Mouse (Mus musculus) midbrain, embryonic 14.5 days (tissue): Measurements from ENCODE around the gene Prpf40b. TPM values are rescaled to one million over a fixed set of nuclear protein-coding genes. Genes with fewer than 3 reads are reported as not detected.
A peak's percentile ranks its signal among the peaks of the same experiment; 100 is the strongest.

Experiments
- ATAC-seq: fragments of 200-750 bp; cut with Nextera tagmentation; 2 replicates; pipeline ENCODE4 v1.8.0; 2017; ENCODE audit warnings: moderate number of reproducible peaks, moderate library complexity; ENCODE audit not compliant: low FRiP score, low TSS enrichment
- DNase-seq: peaks from one replicate; pipeline ENCODE4 v3.0.0-alpha.2; 2015
- H3K27ac ChIP-seq: fragments of 300-500 bp; sonication (generic); replicated peaks from 2 replicates; pipeline ENCODE4 v1.5.1; 2014; ENCODE audit warnings: mild to moderate bottlenecking, low read depth, low read length, moderate library complexity
- H3K27me3 ChIP-seq: fragments of 300-500 bp; sonication (generic); 2 replicates; pipeline ENCODE4 v1.6.1; 2014; ENCODE audit warnings: low read length, control low read depth, mixed read lengths; ENCODE audit not compliant: control insufficient read depth, insufficient read depth
- H3K36me3 ChIP-seq: fragments of 300-500 bp; sonication (generic); 2 replicates; pipeline ENCODE4 v1.6.1; 2014; ENCODE audit warnings: low read length, control low read depth; ENCODE audit not compliant: control insufficient read depth, insufficient read depth
- H3K4me1 ChIP-seq: fragments of 300-500 bp; sonication (generic); 2 replicates; pipeline ENCODE4 v1.6.1; 2014; ENCODE audit warnings: mild to moderate bottlenecking, antibody characterized with exemption, low read length, control low read depth; ENCODE audit not compliant: control insufficient read depth, insufficient read depth
- H3K4me2 ChIP-seq: fragments of 300-500 bp; sonication (generic); 2 replicates; pipeline ENCODE4 v1.6.1; 2014; ENCODE audit warnings: mild to moderate bottlenecking, low read length, moderate library complexity
- H3K4me3 ChIP-seq: fragments of 300-500 bp; sonication (generic); replicated peaks from 2 replicates; pipeline ENCODE4 v1.5.1; 2014; ENCODE audit warnings: low read depth, low read length
- H3K9ac ChIP-seq: fragments of 300-500 bp; sonication (generic); replicated peaks from 2 replicates; pipeline ENCODE4 v1.6.1; 2014; ENCODE audit warnings: mild to moderate bottlenecking, low read length, moderate library complexity
- H3K9me3 ChIP-seq: fragments of 300-500 bp; sonication (generic); 2 replicates; pipeline ENCODE4 v1.6.1; 2016; ENCODE audit warnings: low read length, control low read depth, mixed read lengths; ENCODE audit not compliant: control insufficient read depth
- WGBS: fragments of 180-500 bp; shearing (Covaris S2); extraction: QIAGEN DNeasy Blood & Tissue Kit; methylation state at CpG from one replicate; pipeline ENCODE4 v1.1.7; 2014; 5-methylcytosine and 5-hydroxymethylcytosine counted together
- polyA plus RNA-seq: library from polyadenylated mRNA; unstranded; fragments of >200 nt; fragmentation: Nextera tagmentation; extraction: Ambion mirVana; gene quantifications from 2 replicates; pipeline ENCODE4 v1.2.1, GENCODE M21; 2014

Prpf40b gene
- polyA plus RNA-seq, 1 experiment from 2014 or later: 100 TPM

DNA sequence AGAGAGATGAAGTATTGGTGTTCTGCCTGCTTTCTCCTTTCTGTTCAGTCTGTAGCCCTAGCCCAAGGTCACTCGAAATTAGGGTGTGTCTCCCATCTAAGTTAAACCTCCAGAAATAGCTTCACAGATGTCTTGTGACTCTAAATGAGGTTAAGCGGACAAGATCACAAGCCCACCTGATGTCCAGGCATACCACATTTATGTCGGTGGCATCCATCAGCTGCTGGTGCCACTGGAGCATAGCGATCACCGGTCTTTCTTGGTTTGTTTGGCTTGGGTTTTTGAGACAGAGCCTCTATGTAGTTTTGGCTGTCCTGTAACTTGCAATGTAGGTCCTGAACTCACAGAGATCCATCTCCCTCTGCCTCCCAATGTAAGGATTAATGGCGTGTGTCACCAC lies 41.1 kb upstream of the Prpf40b start:
- Histone ChIP-seq H3K4me3 (no peak overlapping the region), H3K4me1 (peaks cover 7% of the 10 kb centered on the region), H3K4me2 (no peak overlapping the region), H3K9me3 (no peaks in the 10 kb centered on the region), H3K36me3 (0 out of 2 replicates have a peak, but pooled peaks cover 9% of the 10 kb centered on the region), H3K27me3 (no peaks in the 10 kb centered on the region), H3K9ac (no peak overlapping the region), H3K27ac (no peak overlapping the region)
- 95% methylated on average over 6 of the region's 6 CpGs for WGBS
- ATAC-seq (no peak), DNase-seq (no peak)

DNA sequence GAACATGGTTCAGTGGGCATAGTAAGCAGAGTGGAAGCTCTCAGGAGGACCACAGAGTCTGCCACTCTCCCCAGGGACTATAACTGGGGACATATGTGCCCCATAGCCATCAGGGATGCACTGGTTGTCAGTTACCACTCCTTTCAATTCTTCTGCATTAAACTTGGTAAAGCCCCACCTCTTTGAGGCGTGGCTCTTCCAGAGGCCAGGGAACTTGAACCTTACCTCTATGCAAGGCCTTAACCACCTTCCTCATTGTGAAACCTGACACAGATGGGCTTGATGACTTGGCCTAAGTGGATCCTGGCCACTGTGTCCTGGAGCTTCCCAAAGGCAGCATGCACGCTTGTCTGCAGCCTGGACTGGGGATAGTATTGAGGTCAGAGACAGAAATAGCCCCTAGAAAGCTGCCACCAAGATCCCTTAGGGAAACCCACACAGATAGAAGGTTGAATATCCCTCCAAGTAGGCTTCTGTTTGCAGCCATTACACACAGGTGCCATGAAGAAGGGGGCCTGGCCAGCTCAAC lies 40.3 kb upstream of the Prpf40b start:
- Histone ChIP-seq H3K4me3 (no peak overlapping the region), H3K27ac (no peak overlapping the region), H3K9ac (no peak overlapping the region), H3K36me3 (0 out of 2 replicates have a peak, but pooled peaks cover 2% of the 10 kb centered on the region), H3K4me1 (peaks cover 10% of the 10 kb centered on the region), H3K4me2 (no peak overlapping the region), H3K9me3 (no peaks in the 10 kb centered on the region), H3K27me3 (no peaks in the 10 kb centered on the region)
- ATAC-seq: no peak
- 91% methylated on average over 2 of the region's 2 CpGs for WGBS
- DNase-seq: no peak

DNA sequence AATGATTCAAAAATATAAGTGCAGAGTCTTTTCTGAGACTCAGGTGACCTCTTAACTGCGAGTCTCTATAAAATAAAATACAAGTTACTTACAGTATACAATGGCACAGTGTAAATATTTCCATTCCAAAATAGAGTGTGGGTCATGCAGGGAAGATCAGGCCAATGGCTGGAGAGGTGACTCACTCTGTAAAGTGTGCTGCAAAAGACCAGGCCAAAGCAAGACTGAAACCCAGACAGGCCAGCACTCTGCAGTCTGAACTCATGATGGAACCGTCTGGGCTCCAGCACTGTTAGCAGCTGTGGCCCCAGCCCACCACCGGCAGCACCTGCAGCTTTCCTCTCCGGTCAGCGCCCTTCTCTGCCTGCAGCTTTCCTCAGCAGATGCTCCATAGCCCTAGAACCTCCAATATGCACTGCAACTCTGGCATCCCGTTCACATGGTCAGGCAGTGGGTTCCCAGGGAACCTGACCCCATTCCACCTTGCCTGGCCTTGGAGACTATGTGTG lies 39.6 kb upstream of the Prpf40b start:
- no peak for ATAC-seq
- no peaks in the 10 kb centered on the region for H3K9me3 ChIP-seq
- 86% methylated on average over 6 of the region's 6 CpGs for WGBS

DNA sequence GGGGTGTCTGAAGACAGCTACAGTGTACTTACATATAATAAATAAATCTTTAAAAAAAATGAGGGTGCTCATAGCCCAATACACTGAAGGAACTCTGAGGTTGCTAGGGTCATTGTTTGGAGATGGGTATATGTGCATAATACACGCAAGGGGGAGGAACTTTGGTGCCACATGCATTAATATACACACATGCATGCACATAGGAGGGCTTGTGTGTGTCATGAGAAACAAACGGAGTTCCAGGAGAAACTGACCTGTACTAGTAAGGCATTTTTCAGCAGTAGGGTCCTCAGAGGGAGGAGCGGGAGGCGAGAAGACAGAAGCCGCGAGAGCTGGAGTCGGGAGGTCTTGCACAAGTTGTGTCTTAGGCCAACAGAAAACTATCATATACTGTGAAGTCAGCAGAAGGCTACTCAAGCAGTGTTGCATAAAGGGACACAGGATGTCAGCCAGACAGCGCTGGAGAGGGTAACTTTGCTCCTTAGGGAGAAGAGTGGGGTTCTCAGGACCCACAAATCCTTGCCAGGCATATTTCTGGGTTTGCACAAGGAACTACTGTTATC lies 35.6 kb upstream of the Prpf40b start:
- H3K9me3 ChIP-seq: no peaks in the 10 kb centered on the region
- H3K4me2 ChIP-seq: peak overlapping the region; percentile 37
- no peaks in the 10 kb centered on the region for H3K36me3 ChIP-seq
- H3K4me1 ChIP-seq: 0 out of 2 replicates have a peak, but pooled peaks cover 3% of the 10 kb centered on the region
- H3K27me3 ChIP-seq: no peaks in the 10 kb centered on the region
- 63% methylated on average over 8 of the region's 8 CpGs for WGBS
- H3K27ac ChIP-seq: no peak overlapping the region
- no peak for ATAC-seq
- no peak overlapping the region for H3K9ac ChIP-seq
- no peak for DNase-seq
- no peak overlapping the region for H3K4me3 ChIP-seq

More for the DNA sequence above, 39.6 kb upstream of the Prpf40b start:
- Histone ChIP-seq H3K36me3 (no peaks in the 10 kb centered on the region), H3K27ac (no peak overlapping the region), H3K4me1 (peaks cover 10% of the 10 kb centered on the region), H3K27me3 (no peaks in the 10 kb centered on the region), H3K9ac (no peak overlapping the region), H3K4me2 (no peak overlapping the region), H3K4me3 (no peak overlapping the region)
- DNase-seq: no peak

DNA sequence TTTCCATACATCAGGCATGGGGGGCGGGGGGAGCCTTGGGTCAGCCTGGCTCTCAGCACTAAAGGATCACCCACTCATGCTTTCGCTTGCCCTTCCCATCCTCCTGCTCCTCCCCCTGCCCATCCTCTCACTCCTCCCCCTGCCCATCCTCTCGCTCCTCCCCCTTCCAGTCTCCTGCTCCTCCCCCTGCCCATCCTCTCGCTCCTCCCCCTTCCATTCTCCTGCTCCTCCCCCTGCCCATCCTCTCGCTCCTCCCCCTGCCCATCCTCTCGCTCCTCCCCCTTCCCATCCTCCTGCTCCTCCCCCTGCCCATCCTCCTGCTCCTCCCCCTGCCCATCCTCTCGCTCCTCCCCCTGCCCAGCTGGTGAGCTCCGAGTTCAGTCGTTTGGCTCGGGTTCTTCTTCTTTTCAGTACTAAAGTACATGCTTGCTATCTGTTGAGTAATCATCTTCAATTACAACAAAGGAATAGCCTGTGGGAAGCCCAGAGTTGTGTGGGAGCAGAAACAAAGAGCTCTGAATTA lies 35.1 kb upstream of the Prpf40b start:
- Histone ChIP-seq H3K36me3 (no peaks in the 10 kb centered on the region), H3K4me1 (0 out of 2 replicates have a peak, but pooled peaks cover 3% of the 10 kb centered on the region), H3K9ac (no peak overlapping the region), H3K27me3 (no peaks in the 10 kb centered on the region), H3K4me2 (peak overlapping the region; percentile 37), H3K27ac (no peak overlapping the region), H3K9me3 (no peaks in the 10 kb centered on the region), H3K4me3 (no peak overlapping the region)
- ATAC-seq (no peak), DNase-seq (peak; percentile 72)
- WGBS: 2% methylated on average over 8 of the region's 10 CpGs

DNA sequence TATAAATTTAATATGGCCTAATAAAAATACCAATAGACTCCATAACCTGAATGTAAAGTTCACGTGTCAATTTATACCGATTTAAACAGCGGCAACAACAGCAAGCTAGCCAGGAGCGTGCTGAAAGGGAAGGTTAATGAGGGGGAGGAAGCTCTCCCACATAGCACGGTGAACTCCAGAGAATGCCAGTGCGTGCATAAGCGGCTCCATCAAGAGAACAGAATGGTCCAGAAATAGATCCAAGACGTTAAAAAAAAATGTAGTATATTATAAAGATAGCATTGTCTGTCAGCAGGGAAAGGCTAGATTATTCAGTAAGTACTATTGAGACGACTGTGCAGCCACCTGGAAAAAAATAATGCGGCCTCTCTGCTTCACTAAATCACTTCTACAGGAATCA lies 32.2 kb upstream of the Prpf40b start:
- Histone ChIP-seq H3K27me3 (no peaks in the 10 kb centered on the region), H3K9ac (no peak overlapping the region), H3K9me3 (no peaks in the 10 kb centered on the region), H3K36me3 (no peaks in the 10 kb centered on the region), H3K27ac (no peak overlapping the region), H3K4me1 (0 out of 2 replicates have a peak, but pooled peaks cover 3% of the 10 kb centered on the region), H3K4me3 (no peak overlapping the region), H3K4me2 (no peak overlapping the region)
- DNase-seq: no peak
- ATAC-seq: no peak
- 59% methylated on average over 10 of the region's 10 CpGs for WGBS

DNA sequence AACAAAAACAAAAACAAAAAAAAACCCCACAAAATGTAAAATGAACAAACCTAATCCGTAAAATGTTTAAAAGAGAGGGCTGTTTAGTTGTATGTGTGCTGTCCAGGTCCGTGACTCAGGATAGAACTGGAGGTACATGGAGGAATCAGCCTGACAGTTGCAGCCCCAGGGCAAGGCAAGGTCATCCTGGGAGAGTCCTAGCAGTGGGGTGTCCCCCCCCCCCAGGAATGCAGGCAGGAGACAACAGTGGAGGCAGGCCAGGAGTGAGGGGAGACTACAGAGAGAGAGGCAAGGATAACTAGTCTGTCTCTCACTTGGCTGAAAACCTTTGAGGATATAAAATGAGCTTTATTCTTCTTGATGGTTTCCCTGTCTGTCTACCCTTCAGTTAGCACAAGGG lies 30.5 kb upstream of the Prpf40b start:
- no peaks in the 10 kb centered on the region for H3K27me3 ChIP-seq
- no peak for ATAC-seq
- H3K4me3 ChIP-seq: no peak overlapping the region
- H3K36me3 ChIP-seq: no peaks in the 10 kb centered on the region
- no peak overlapping the region for H3K9ac ChIP-seq
- no peak overlapping the region for H3K4me2 ChIP-seq
- no peaks in the 10 kb centered on the region for H3K9me3 ChIP-seq
- no peak for DNase-seq
- 81% methylated on average over 2 of the region's 2 CpGs for WGBS
- no peak overlapping the region for H3K27ac ChIP-seq
- 0 out of 2 replicates have a peak, but pooled peaks cover 1% of the 10 kb centered on the region for H3K4me1 ChIP-seq

DNA sequence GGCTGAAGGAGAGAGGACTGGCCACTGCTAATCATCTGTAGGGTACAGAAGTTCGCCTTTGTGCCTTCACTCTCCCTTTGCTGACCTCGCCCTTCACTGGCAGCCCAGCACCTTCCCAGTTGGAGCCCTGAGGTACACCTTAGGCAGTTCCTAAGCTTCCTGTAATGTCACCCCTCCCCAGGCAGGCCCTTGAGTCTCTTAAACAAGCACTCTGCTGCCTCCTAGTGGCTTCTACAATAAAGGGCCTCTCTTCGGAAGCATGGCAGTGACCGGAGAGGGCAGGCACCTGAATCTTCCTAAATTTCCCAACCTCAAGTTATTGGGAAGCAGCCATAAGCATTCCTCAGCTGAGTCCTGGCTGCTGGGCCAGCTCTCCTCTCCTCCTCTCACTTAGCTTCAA lies 29.2 kb upstream of the Prpf40b start:
- no peaks in the 10 kb centered on the region for H3K9me3 ChIP-seq
- no peak overlapping the region for H3K4me3 ChIP-seq
- no peak overlapping the region for H3K4me2 ChIP-seq
- peak; percentile 87 for DNase-seq
- no peaks in the 10 kb centered on the region for H3K36me3 ChIP-seq
- no peaks in the 10 kb centered on the region for H3K27me3 ChIP-seq
- H3K9ac ChIP-seq: no peak overlapping the region
- no peak overlapping the region for H3K27ac ChIP-seq
- 22% methylated on average over 4 of the region's 4 CpGs for WGBS
- H3K4me1 ChIP-seq: no peaks in the 10 kb centered on the region
- no peak for ATAC-seq

DNA sequence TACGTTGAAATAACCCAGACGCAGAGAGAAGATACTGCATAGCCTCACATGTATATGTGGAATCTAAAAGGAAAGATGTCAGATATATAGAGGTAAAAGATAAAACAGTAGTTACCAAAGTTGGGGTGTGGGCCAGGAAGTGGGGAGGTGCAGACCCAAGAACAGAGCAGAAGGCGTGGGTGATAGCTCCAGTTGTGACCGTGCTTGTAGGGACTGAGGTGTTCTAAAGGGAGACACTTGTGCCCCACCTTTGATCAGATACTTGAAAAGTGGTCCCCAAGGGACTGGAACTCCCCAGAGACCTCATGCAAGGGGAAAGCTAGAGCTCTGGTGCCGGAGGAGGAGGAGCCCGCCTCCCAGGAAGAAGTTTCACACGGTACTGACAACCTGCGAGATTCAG lies 18.8 kb upstream of the Prpf40b start:
- 85% methylated on average over 8 of the region's 8 CpGs for WGBS
- Histone ChIP-seq H3K4me2 (no peak overlapping the region), H3K9ac (no peak overlapping the region), H3K36me3 (no peaks in the 10 kb centered on the region), H3K9me3 (no peaks in the 10 kb centered on the region), H3K27ac (no peak overlapping the region), H3K4me3 (no peak overlapping the region), H3K27me3 (no peaks in the 10 kb centered on the region), H3K4me1 (0 out of 2 replicates have a peak, but pooled peaks cover 3% of the 10 kb centered on the region)
- ATAC-seq (no peak), DNase-seq (no peak)
